Mouse (Mus musculus) ES-Bruce4 (cell line): ENCODE data around the gene Slc24a3.

Source experiments
- CTCF ChIP-seq: IDR thresholded peaks from one replicate; pipeline ENCODE4 v1.8.1; 2011; ENCODE audit warnings: low read depth, low read length
- EP300 ChIP-seq: IDR thresholded peaks from 2 replicates; pipeline ENCODE4 v1.6.1; 2011; ENCODE audit warnings: low read depth, low read length; ENCODE audit not compliant: insufficient read depth
- POLR2A ChIP-seq: IDR thresholded peaks from one replicate; pipeline ENCODE4 v1.8.1; 2011; ENCODE audit warnings: low read length; ENCODE audit not compliant: insufficient read depth

DNA sequence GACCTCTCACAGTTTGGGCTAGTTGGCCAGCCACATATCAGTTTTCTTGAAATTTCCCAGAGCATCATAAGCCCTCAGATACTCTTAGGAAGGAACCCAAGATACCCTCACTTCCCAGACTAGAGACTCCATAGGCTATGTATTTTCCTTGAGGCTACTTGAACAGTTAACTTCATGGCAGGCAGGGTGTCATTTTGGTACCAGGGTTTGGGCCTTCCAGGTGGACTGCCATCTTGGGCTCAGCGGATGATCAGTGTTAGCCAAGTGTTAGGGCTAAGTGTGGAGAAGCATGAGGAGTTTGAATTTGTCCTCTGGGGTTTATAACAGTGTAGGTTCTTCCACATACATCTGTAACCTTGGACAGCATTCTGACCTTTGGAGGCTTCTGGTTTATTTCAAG lies 124.6 kb downstream of the Slc24a3 start:
- TF ChIP-seq CTCF (no peak), POLR2A (no peak), EP300 (no peak)
